Mouse (Mus musculus): ENCODE measurements at regions not wholly inside any gene's neighbourhood (a gene's known extent, or its start where the extent isn't known, plus 50 kb on each side); places are given as distances from the start of the nearest gene placed in this dataset.

- peaks cover 5% of the 10 kb centered on the region for H3K4me1 ChIP-seq (ENCODE audit: control insufficient read depth, insufficient read depth, low read length)
- no peak overlapping the region for H3K4me3 ChIP-seq (replicated peaks; ENCODE audit: extremely low read depth, low read depth, low read length)
- WGBS: 54% methylated on average over 5 of the region's 5 CpGs
- DNase-seq: no peak
- no peak for TF ChIP-seq CTCF (IDR thresholded peaks at IDR 0.05; ENCODE audit: insufficient read depth, low read length)
- no peak for TF ChIP-seq POLR2A (IDR thresholded peaks at IDR 0.05; ENCODE audit: borderline replicate concordance, extremely low read depth, low read depth, low read length)
These were observed 619.4 kb upstream of the Adam5 start for GRCm38 (mm10) chr8:25443552-25443951.

- no peak for DNase-seq
- WGBS: 43% methylated on average over 6 of the region's 6 CpGs
These were observed 616.9 kb upstream of the Adam5 start for GRCm38 (mm10) chr8:25441057-25441441.

GRCm38 (mm10) chr8:25440391-25441056 lies 616.4 kb upstream of the Adam5 start:
- peak; percentile 26 for DNase-seq
- Histone ChIP-seq H3K4me1 (ENCODE audit: control insufficient read depth, insufficient read depth, low read length) (peaks cover 5% of the 10 kb centered on the region; the same call in 1 of the 2 replicates), H3K4me3 (replicated peaks; ENCODE audit: extremely low read depth, low read depth, low read length) (no peak overlapping the region)
- WGBS: 11% methylated on average over 13 of the region's 13 CpGs
- TF ChIP-seq CTCF (IDR thresholded peaks at IDR 0.05; ENCODE audit: insufficient read depth, low read length) (no peak), POLR2A (IDR thresholded peaks at IDR 0.05; ENCODE audit: borderline replicate concordance, extremely low read depth, low read depth, low read length) (no peak)

More at GRCm38 (mm10) chr8:25441057-25441441, 616.9 kb upstream of the Adam5 start:
- Histone ChIP-seq H3K4me3 (replicated peaks; ENCODE audit: extremely low read depth, low read depth, low read length) (no peak overlapping the region), H3K4me1 (ENCODE audit: control insufficient read depth, insufficient read depth, low read length) (peaks cover 5% of the 10 kb centered on the region; the same call in 1 of the 2 replicates)
- no peak for TF ChIP-seq CTCF (IDR thresholded peaks at IDR 0.05; ENCODE audit: insufficient read depth, low read length)
- no peak for TF ChIP-seq POLR2A (IDR thresholded peaks at IDR 0.05; ENCODE audit: borderline replicate concordance, extremely low read depth, low read depth, low read length)

- TF ChIP-seq POLR2A (IDR thresholded peaks at IDR 0.05; ENCODE audit: borderline replicate concordance, extremely low read depth, low read depth, low read length): no peak
- DNase-seq: no peak
- 42% methylated on average over 12 of the region's 12 CpGs for WGBS
- Histone ChIP-seq H3K4me1 (ENCODE audit: control insufficient read depth, insufficient read depth, low read length) (peaks cover 5% of the 10 kb centered on the region; the same call in 1 of the 2 replicates), H3K4me3 (replicated peaks; ENCODE audit: extremely low read depth, low read depth, low read length) (no peak overlapping the region)
These were observed 615.8 kb upstream of the Adam5 start for GRCm38 (mm10) chr8:25439971-25440370.

- no peak for DNase-seq
- H3K4me1 ChIP-seq (ENCODE audit: control insufficient read depth, insufficient read depth, low read length): peaks cover 5% of the 10 kb centered on the region; the same call in 1 of the 2 replicates
- no peak overlapping the region for H3K4me3 ChIP-seq (replicated peaks; ENCODE audit: extremely low read depth, low read depth, low read length)
- TF ChIP-seq POLR2A (IDR thresholded peaks at IDR 0.05; ENCODE audit: borderline replicate concordance, extremely low read depth, low read depth, low read length): no peak
- no peak for TF ChIP-seq CTCF (IDR thresholded peaks at IDR 0.05; ENCODE audit: insufficient read depth, low read length)
- WGBS: 82% methylated on average over 9 of the region's 9 CpGs
These were observed 614.0 kb upstream of the Adam5 start for GRCm38 (mm10) chr8:25438021-25438620.

GRCm38 (mm10) chr8:25437178-25437577 lies 613.0 kb upstream of the Adam5 start:
- 63% methylated on average over 4 of the region's 4 CpGs for WGBS
- TF ChIP-seq CTCF (IDR thresholded peaks at IDR 0.05; ENCODE audit: insufficient read depth, low read length): no peak
- no peak for TF ChIP-seq POLR2A (IDR thresholded peaks at IDR 0.05; ENCODE audit: borderline replicate concordance, extremely low read depth, low read depth, low read length)

GRCm38 (mm10) chr8:25430552-25430951 lies 606.4 kb upstream of the Adam5 start:
- no peaks in the 10 kb centered on the region for H3K4me1 ChIP-seq (ENCODE audit: control insufficient read depth, insufficient read depth, low read length)
- TF ChIP-seq POLR2A (IDR thresholded peaks at IDR 0.05; ENCODE audit: borderline replicate concordance, extremely low read depth, low read depth, low read length): no peak
- TF ChIP-seq CTCF (IDR thresholded peaks at IDR 0.05; ENCODE audit: insufficient read depth, low read length): no peak
- DNase-seq: no peak
- H3K4me3 ChIP-seq (replicated peaks; ENCODE audit: extremely low read depth, low read depth, low read length): no peak overlapping the region
- 41% methylated on average over 5 of the region's 5 CpGs for WGBS

More at GRCm38 (mm10) chr8:25437178-25437577, 613.0 kb upstream of the Adam5 start:
- Histone ChIP-seq H3K4me1 (ENCODE audit: control insufficient read depth, insufficient read depth, low read length) (peaks cover 5% of the 10 kb centered on the region; the same call in 1 of the 2 replicates), H3K4me3 (replicated peaks; ENCODE audit: extremely low read depth, low read depth, low read length) (no peak overlapping the region)
- DNase-seq: no peak

GRCm38 (mm10) chr8:25429846-25430482 lies 605.8 kb upstream of the Adam5 start:
- DNase-seq: no peak
- TF ChIP-seq POLR2A (IDR thresholded peaks at IDR 0.05; ENCODE audit: borderline replicate concordance, extremely low read depth, low read depth, low read length) (no peak), CTCF (IDR thresholded peaks at IDR 0.05; ENCODE audit: insufficient read depth, low read length) (no peak)
- Histone ChIP-seq H3K4me1 (ENCODE audit: control insufficient read depth, insufficient read depth, low read length) (no peaks in the 10 kb centered on the region), H3K4me3 (replicated peaks; ENCODE audit: extremely low read depth, low read depth, low read length) (no peak overlapping the region)
- WGBS: 65% methylated on average over 19 of the region's 19 CpGs

GRCm38 (mm10) chr8:25428761-25429160 lies 604.6 kb upstream of the Adam5 start:
- H3K4me1 ChIP-seq (ENCODE audit: control insufficient read depth, insufficient read depth, low read length): no peaks in the 10 kb centered on the region
- H3K4me3 ChIP-seq (replicated peaks; ENCODE audit: extremely low read depth, low read depth, low read length): no peak overlapping the region
- WGBS: 86% methylated on average over 2 of the region's 2 CpGs
- no peak for DNase-seq
- no peak for TF ChIP-seq CTCF (IDR thresholded peaks at IDR 0.05; ENCODE audit: insufficient read depth, low read length)
- TF ChIP-seq POLR2A (IDR thresholded peaks at IDR 0.05; ENCODE audit: borderline replicate concordance, extremely low read depth, low read depth, low read length): no peak

All from lung, adult 2 months (tissue).